Mouse (Mus musculus): ENCODE results near the gene Nckap5. TPM values are rescaled to one million over a fixed set of nuclear protein-coding genes. Genes with fewer than 3 reads are reported as not detected.
A peak's percentile ranks its signal among the peaks of the same experiment; 100 is the strongest.

Nckap5 gene
- polyA plus RNA-seq, 1 experiment from 2014 or later: 28.3 TPM

- Histone ChIP-seq H3K27ac (no peak overlapping the region), H3K9me3 (no peaks in the 10 kb centered on the region), H3K4me2 (no peak overlapping the region), H3K4me3 (replicated peaks) (no peak overlapping the region), H3K4me1 (peaks cover 25% of the 10 kb centered on the region), H3K27me3 (no peaks in the 10 kb centered on the region), H3K9ac (no peak overlapping the region), H3K36me3 (replicated peaks) (no peaks in the 10 kb centered on the region)
- ATAC-seq (ENCODE audit: low FRiP score): no peak
- 84% methylated on average over 7 of the region's 7 CpGs for WGBS
These were observed 226.7 kb downstream of the Nckap5 start for GRCm38 (mm10) chr1:126603771-126604515.

- WGBS: 49% methylated on average over 4 of the region's 4 CpGs
- Histone ChIP-seq H3K9ac (no peak overlapping the region), H3K36me3 (replicated peaks) (no peaks in the 10 kb centered on the region), H3K9me3 (no peaks in the 10 kb centered on the region), H3K27me3 (no peaks in the 10 kb centered on the region), H3K4me1 (peaks cover 31% of the 10 kb centered on the region), H3K4me2 (no peak overlapping the region), H3K27ac (no peak overlapping the region), H3K4me3 (replicated peaks) (no peak overlapping the region)
- ATAC-seq (ENCODE audit: low FRiP score): no peak
These were observed 230.0 kb downstream of the Nckap5 start for GRCm38 (mm10) chr1:126600596-126600995.

GRCm38 (mm10) chr1:126597376-126597775 lies 233.2 kb downstream of the Nckap5 start:
- Histone ChIP-seq H3K9me3 (no peaks in the 10 kb centered on the region), H3K4me2 (no peak overlapping the region), H3K27ac (no peak overlapping the region), H3K36me3 (replicated peaks) (no peaks in the 10 kb centered on the region), H3K4me1 (peaks cover 35% of the 10 kb centered on the region), H3K9ac (no peak overlapping the region), H3K4me3 (replicated peaks) (no peak overlapping the region), H3K27me3 (no peaks in the 10 kb centered on the region)
- 59% methylated on average over 3 of the region's 3 CpGs for WGBS
- ATAC-seq (ENCODE audit: low FRiP score): no peak

GRCm38 (mm10) chr1:126594796-126595195 lies 235.8 kb downstream of the Nckap5 start:
- Histone ChIP-seq H3K4me1 (peaks cover 29% of the 10 kb centered on the region), H3K4me3 (replicated peaks) (no peak overlapping the region), H3K36me3 (replicated peaks) (no peaks in the 10 kb centered on the region), H3K4me2 (no peak overlapping the region), H3K9me3 (no peaks in the 10 kb centered on the region), H3K9ac (no peak overlapping the region), H3K27ac (no peak overlapping the region), H3K27me3 (no peaks in the 10 kb centered on the region)
- no peak for ATAC-seq (ENCODE audit: low FRiP score)
- 89% methylated on average over 3 of the region's 3 CpGs for WGBS

- H3K36me3 ChIP-seq (replicated peaks): no peaks in the 10 kb centered on the region
- H3K4me3 ChIP-seq (replicated peaks): no peak overlapping the region
- WGBS: 75% methylated on average over 7 of the region's 7 CpGs
- no peaks in the 10 kb centered on the region for H3K27me3 ChIP-seq
- no peak overlapping the region for H3K27ac ChIP-seq
- no peaks in the 10 kb centered on the region for H3K9me3 ChIP-seq
- no peak overlapping the region for H3K9ac ChIP-seq
- peaks cover 23% of the 10 kb centered on the region for H3K4me1 ChIP-seq
- no peak for ATAC-seq (ENCODE audit: low FRiP score)
- H3K4me2 ChIP-seq: no peak overlapping the region
These were observed 237.4 kb downstream of the Nckap5 start for GRCm38 (mm10) chr1:126593044-126593805.

- Histone ChIP-seq H3K4me3 (replicated peaks) (no peak overlapping the region), H3K4me2 (no peak overlapping the region), H3K27me3 (no peaks in the 10 kb centered on the region), H3K27ac (no peak overlapping the region), H3K9ac (no peak overlapping the region), H3K4me1 (peaks cover 9% of the 10 kb centered on the region), H3K9me3 (no peaks in the 10 kb centered on the region), H3K36me3 (replicated peaks) (no peaks in the 10 kb centered on the region)
- no peak for ATAC-seq (ENCODE audit: low FRiP score)
- 91% methylated on average over 3 of the region's 3 CpGs for WGBS
These were observed 239.7 kb downstream of the Nckap5 start for GRCm38 (mm10) chr1:126590911-126591310.

- ATAC-seq (ENCODE audit: low FRiP score): no peak
- peaks cover 15% of the 10 kb centered on the region for H3K4me1 ChIP-seq
- H3K36me3 ChIP-seq (replicated peaks): no peaks in the 10 kb centered on the region
- H3K27ac ChIP-seq: no peak overlapping the region
- no peaks in the 10 kb centered on the region for H3K27me3 ChIP-seq
- H3K9me3 ChIP-seq: no peaks in the 10 kb centered on the region
- H3K4me2 ChIP-seq: no peak overlapping the region
- no peak overlapping the region for H3K9ac ChIP-seq
- H3K4me3 ChIP-seq (replicated peaks): no peak overlapping the region
These were observed 252.4 kb downstream of the Nckap5 start for GRCm38 (mm10) chr1:126578163-126578562.

GRCm38 (mm10) chr1:126574295-126574694 lies 256.3 kb downstream of the Nckap5 start:
- H3K4me1 ChIP-seq: peaks cover 36% of the 10 kb centered on the region
- H3K9me3 ChIP-seq: no peaks in the 10 kb centered on the region
- H3K27ac ChIP-seq: peak overlapping the region; percentile 25; the same call in 1 of the 2 replicates
- peak; percentile 59; the same call in 1 of the 2 replicates for ATAC-seq (ENCODE audit: low FRiP score)
- no peaks in the 10 kb centered on the region for H3K36me3 ChIP-seq (replicated peaks)
- H3K27me3 ChIP-seq: no peaks in the 10 kb centered on the region
- no peak overlapping the region for H3K9ac ChIP-seq
- H3K4me3 ChIP-seq (replicated peaks): no peak overlapping the region
- H3K4me2 ChIP-seq: peak overlapping the region; percentile 23
- WGBS: 39% methylated on average over 9 of the region's 9 CpGs

- WGBS: 27% methylated on average over 3 of the region's 3 CpGs
These were observed 256.9 kb downstream of the Nckap5 start for GRCm38 (mm10) chr1:126573714-126574113.

GRCm38 (mm10) chr1:126573097-126573496 lies 257.5 kb downstream of the Nckap5 start:
- ATAC-seq (ENCODE audit: low FRiP score): no peak
- Histone ChIP-seq H3K27ac (no peak overlapping the region), H3K4me1 (peaks cover 36% of the 10 kb centered on the region), H3K9ac (no peak overlapping the region), H3K4me3 (replicated peaks) (no peak overlapping the region), H3K4me2 (no peak overlapping the region), H3K9me3 (no peaks in the 10 kb centered on the region), H3K36me3 (replicated peaks) (no peaks in the 10 kb centered on the region), H3K27me3 (no peaks in the 10 kb centered on the region)
- 75% methylated on average over 2 of the region's 2 CpGs for WGBS

More at GRCm38 (mm10) chr1:126573714-126574113, 256.9 kb downstream of the Nckap5 start:
- ATAC-seq (ENCODE audit: low FRiP score): peak; percentile 82
- no peak overlapping the region for H3K27ac ChIP-seq
- H3K4me3 ChIP-seq (replicated peaks): no peak overlapping the region
- no peaks in the 10 kb centered on the region for H3K9me3 ChIP-seq
- H3K36me3 ChIP-seq (replicated peaks): no peaks in the 10 kb centered on the region
- H3K4me1 ChIP-seq: peaks cover 36% of the 10 kb centered on the region
- H3K9ac ChIP-seq: no peak overlapping the region
- no peak overlapping the region for H3K4me2 ChIP-seq
- H3K27me3 ChIP-seq: no peaks in the 10 kb centered on the region

- H3K9me3 ChIP-seq: no peaks in the 10 kb centered on the region
- no peak overlapping the region for H3K4me3 ChIP-seq (replicated peaks)
- 88% methylated on average over 6 of the region's 6 CpGs for WGBS
- no peaks in the 10 kb centered on the region for H3K27me3 ChIP-seq
- H3K36me3 ChIP-seq (replicated peaks): no peaks in the 10 kb centered on the region
- H3K4me2 ChIP-seq: no peak overlapping the region
- H3K27ac ChIP-seq: no peak overlapping the region
- H3K9ac ChIP-seq: no peak overlapping the region
- peaks cover 43% of the 10 kb centered on the region for H3K4me1 ChIP-seq
- ATAC-seq (ENCODE audit: low FRiP score): no peak
These were observed 260.9 kb downstream of the Nckap5 start for GRCm38 (mm10) chr1:126569611-126570238.

GRCm38 (mm10) chr1:126568520-126569197 lies 261.9 kb downstream of the Nckap5 start:
- no peak for ATAC-seq (ENCODE audit: low FRiP score)
- H3K9ac ChIP-seq: no peak overlapping the region
- no peaks in the 10 kb centered on the region for H3K36me3 ChIP-seq (replicated peaks)
- no peak overlapping the region for H3K27ac ChIP-seq
- no peak overlapping the region for H3K4me2 ChIP-seq
- no peak overlapping the region for H3K4me3 ChIP-seq (replicated peaks)
- H3K9me3 ChIP-seq: no peaks in the 10 kb centered on the region
- no peaks in the 10 kb centered on the region for H3K27me3 ChIP-seq
- peaks cover 33% of the 10 kb centered on the region for H3K4me1 ChIP-seq
- 92% methylated on average over 8 of the region's 8 CpGs for WGBS

All from forebrain, embryonic 12.5 days (tissue).